Mouse (Mus musculus) MEL (cell line): ENCODE data around the gene Fam193b.

Experiments used
- CTCF ChIP-seq, 3 experiments: IDR thresholded peaks in 2 of 3; conservative IDR thresholded peaks in 1 of 3; 2 replicates each; pipeline ENCODE4 v1.5.1; 2011 to 2012; ENCODE audit warnings: low read length in 3 of 3, low read depth in 2 of 3, mild to moderate bottlenecking in 2 of 3, improper control_type of control experiment in 1 of 3, inconsistent platforms in 1 of 3, mixed read lengths in 1 of 3, moderate library complexity in 1 of 3; ENCODE audit not compliant: control insufficient read depth in 1 of 3, insufficient read depth in 1 of 3, poor library complexity in 1 of 3, severe bottlenecking in 1 of 3
- E2F4 ChIP-seq: IDR thresholded peaks from 2 replicates; pipeline ENCODE4 v1.6.1; 2011; ENCODE audit warnings: low read depth, low read length, improper control_type of control experiment, borderline replicate concordance
- MAFK ChIP-seq: IDR thresholded peaks from 2 replicates; pipeline ENCODE4 v1.6.1; 2011; ENCODE audit warnings: low read depth, mild to moderate bottlenecking, low read length, improper control_type of control experiment, borderline replicate concordance
- MAZ ChIP-seq: IDR thresholded peaks from 2 replicates; pipeline ENCODE4 v1.6.1; 2012; ENCODE audit warnings: low read depth, mild to moderate bottlenecking, inconsistent platforms, low read length, improper control_type of control experiment
- MEF2A ChIP-seq: IDR thresholded peaks from 2 replicates; pipeline ENCODE4 v1.6.1; 2014; ENCODE audit warnings: low read depth, mild to moderate bottlenecking, inconsistent platforms, low read length, improper control_type of control experiment; ENCODE audit not compliant: poor library complexity, insufficient replicate concordance, severe bottlenecking; ENCODE audit errors: extremely low read depth
- POLR2A ChIP-seq, 2 experiments: IDR thresholded peaks; 2 replicates each; pipeline ENCODE4 v1.6.1; 2011 to 2012; ENCODE audit warnings: low read length in 2 of 2, mild to moderate bottlenecking in 2 of 2, control low read depth in 1 of 2, improper control_type of control experiment in 1 of 2, low read depth in 1 of 2, moderate library complexity in 1 of 2; ENCODE audit not compliant: control insufficient read depth in 1 of 2, insufficient read depth in 1 of 2, poor library complexity in 1 of 2
- POLR2AphosphoS2 ChIP-seq: IDR thresholded peaks from 2 replicates; pipeline ENCODE4 v1.6.1; 2011; ENCODE audit warnings: low read length, improper control_type of control experiment
- SIN3A ChIP-seq: IDR thresholded peaks from 2 replicates; pipeline ENCODE4 v1.6.1; 2012; ENCODE audit warnings: low read length, improper control_type of control experiment, inconsistent platforms
- TCF12 ChIP-seq: IDR thresholded peaks from 2 replicates; pipeline ENCODE4 v1.6.1; 2014; ENCODE audit warnings: low read depth, mild to moderate bottlenecking, inconsistent platforms, low read length, improper control_type of control experiment, moderate library complexity
- USF2 ChIP-seq, 2 experiments: IDR thresholded peaks; 2 replicates each; pipeline ENCODE4 v1.6.1; 2011 to 2012; ENCODE audit warnings: improper control_type of control experiment in 2 of 2, low read length in 2 of 2, borderline replicate concordance in 1 of 2, inconsistent platforms in 1 of 2, low read depth in 1 of 2, mild to moderate bottlenecking in 1 of 2; ENCODE audit not compliant: insufficient read depth in 1 of 2

DNA sequence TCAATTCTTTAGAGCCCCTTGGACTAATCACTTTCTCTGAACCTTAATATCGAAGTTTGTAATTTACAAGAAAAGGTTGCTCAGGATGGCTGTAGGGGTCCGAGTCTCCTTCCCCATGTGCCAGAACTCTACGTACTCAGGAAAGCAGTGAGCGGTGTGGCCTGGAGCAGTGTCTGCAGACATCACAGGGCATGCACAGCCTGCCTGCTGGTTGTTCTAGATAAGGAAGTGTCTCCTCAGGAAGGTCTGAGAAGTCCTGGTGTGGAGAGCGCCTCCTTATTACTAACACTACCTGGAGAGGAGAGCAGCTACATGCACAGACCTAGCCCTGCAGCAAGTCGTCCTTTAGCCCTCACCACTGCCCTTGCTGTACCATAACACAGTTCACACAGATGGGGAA, 26.1 kb downstream of the Fam193b start:
- TF ChIP-seq MEF2A (no peak), TCF12 (no peak), POLR2A (IDR thresholded peaks at IDR 0.05; ENCODE audit: control insufficient read depth in 1 of 2, insufficient read depth in 1 of 2, low read depth in 1 of 2, low read length in 2 of 2, poor library complexity in 1 of 2) (no peak), CTCF (IDR thresholded peaks at IDR 0.05 in 2 of 3, conservative IDR thresholded peaks at IDR 0.05 in 1 of 3; ENCODE audit: control insufficient read depth in 1 of 3, insufficient read depth in 1 of 3, low read depth in 2 of 3, low read length in 3 of 3, poor library complexity in 1 of 3, severe bottlenecking in 1 of 3) (no peak), SIN3A (no peak), MAZ (no peak), USF2 (IDR thresholded peaks at IDR 0.05; ENCODE audit: borderline replicate concordance in 1 of 2, insufficient read depth in 1 of 2, low read depth in 1 of 2, low read length in 2 of 2) (no peak), E2F4 (no peak), POLR2AphosphoS2 (no peak), MAFK (no peak)
